19 mouse cellular contexts compared by ENCODE assay signal in genomic region chr2:151574607-151575006, GRCm38 (mm10). TPM values are rescaled to one million over a fixed set of nuclear protein-coding genes. Genes with fewer than 3 reads are reported as not detected.
DNase-seq lines count a peak whose midpoint lies in the region; ATAC-seq lines count a peak whose summit lies in the region.
"Had no signal": no experiment of that assay in that cellular context is flagged by ENCODE, and none has a peak within 500 bp of the region (broad histone marks: within the 10 kb centered on the region; RNA-seq: fewer than 3 reads in every experiment).

No protein-coding gene starts in this region.

- no peak overlapping the region for H3K4me3 ChIP-seq in kidney, embryonic 14.5 days (ENCODE audit: low read length)
- no peak overlapping the region for H3K4me3 ChIP-seq in hindbrain, embryonic 14.5 days (replicated peaks; ENCODE audit: low read length)
- H3K4me3 ChIP-seq: erythroblast, embryonic 14.5 days had no signal

- peaks cover 5% of the 10 kb centered on the region; the same call in 1 of the 2 replicates for H3K4me1 ChIP-seq in kidney, embryonic 14.5 days (ENCODE audit: control insufficient read depth, insufficient read depth, low read length)
- peaks cover 10% of the 10 kb centered on the region for H3K4me1 ChIP-seq in hindbrain, embryonic 14.5 days (replicated peaks; ENCODE audit: control insufficient read depth, insufficient read depth, low read length)

- peak; percentile 69 to 75 for DNase-seq in layer of hippocampus, adult 18-20 months (ENCODE audit: low spot score in 2 of 2)
- no peak for DNase-seq in layer of hippocampus, postnatal 14 days (ENCODE audit: low spot score in 2 of 2)
- peak; percentile 91 for DNase-seq in right cerebral cortex, adult 18-20 months
- DNase-seq in right cerebral cortex, postnatal 4 days = no peak
- DNase-seq in left cerebral cortex, postnatal 36 days (ENCODE audit: low spot score in 2 of 2) = peak; percentile 71 to 78
- peak; percentile 91 for DNase-seq in telencephalon, adult 2 months (ENCODE audit: low read depth, low spot score)
- DNase-seq in hindbrain, embryonic 14.5 days (ENCODE audit: low spot score) = no peak
- DNase-seq: adrenal gland, adult 8-10 months; thymus, postnatal 4 days had no signal

- no peak for ATAC-seq in kidney, embryonic 14.5 days (ENCODE audit: low FRiP score, low TSS enrichment)
- no peak for ATAC-seq in hindbrain, embryonic 14.5 days (ENCODE audit: low FRiP score)
- ATAC-seq: inflammation-experienced regulatory T-cells, adult 6 months; lung, postnatal 0 days had no signal

- no peaks in the 10 kb centered on the region for H3K9me3 ChIP-seq in kidney, embryonic 14.5 days (ENCODE audit: control insufficient read depth, low read length)
- H3K9me3 ChIP-seq in hindbrain, embryonic 14.5 days (ENCODE audit: control insufficient read depth, low read length) = no peaks in the 10 kb centered on the region
- H3K9me3 ChIP-seq: embryonic facial prominence, embryonic 10.5 days; forebrain, embryonic 15.5 days; heart, embryonic 13.5 days; midbrain, embryonic 10.5 days had no signal

- no peaks in the 10 kb centered on the region for H3K36me3 ChIP-seq in kidney, embryonic 14.5 days (ENCODE audit: control insufficient read depth, insufficient read depth, low read length)
- no peaks in the 10 kb centered on the region for H3K36me3 ChIP-seq in hindbrain, embryonic 14.5 days (replicated peaks; ENCODE audit: control insufficient read depth, insufficient read depth)
- H3K36me3 ChIP-seq: embryonic facial prominence, embryonic 10.5 days; forebrain, embryonic 15.5 days; heart, embryonic 13.5 days; midbrain, embryonic 10.5 days had no signal

- no peak overlapping the region for H3K27ac ChIP-seq in kidney, embryonic 14.5 days (ENCODE audit: low read depth, low read length)
- no peak overlapping the region for H3K27ac ChIP-seq in hindbrain, embryonic 14.5 days
- H3K27ac ChIP-seq: embryonic facial prominence, embryonic 10.5 days; liver, embryonic 14.5 days; midbrain, embryonic 10.5 days had no signal

- no peak overlapping the region for H3K4me2 ChIP-seq in kidney, embryonic 14.5 days (replicated peaks; ENCODE audit: low read depth, low read length)
- H3K4me2 ChIP-seq in hindbrain, embryonic 14.5 days (replicated peaks) = no peak overlapping the region

- intact Hi-C loops in left cerebral cortex, postnatal 36 days (cut with DNase I) = loop anchor here (2.0 to 5.0 kb wide), 2 partner anchors 58 to 103 kb away; partner anchors contain the start of gene Snph

- H3K27me3 ChIP-seq in kidney, embryonic 14.5 days (ENCODE audit: control insufficient read depth, insufficient read depth, low read length) = no peaks in the 10 kb centered on the region
- H3K27me3 ChIP-seq in hindbrain, embryonic 14.5 days (ENCODE audit: control insufficient read depth, insufficient read depth, low read length) = no peaks in the 10 kb centered on the region
- H3K27me3 ChIP-seq: forebrain, embryonic 15.5 days had no signal

- 60% methylated on average over 5 of the region's 5 CpGs for WGBS in kidney, embryonic 14.5 days
- 52% methylated on average over 5 of the region's 5 CpGs for WGBS in hindbrain, embryonic 14.5 days

- H3K9ac ChIP-seq in kidney, embryonic 14.5 days (ENCODE audit: low read depth, low read length) = no peak overlapping the region
- H3K9ac ChIP-seq in hindbrain, embryonic 14.5 days = no peak overlapping the region
- H3K9ac ChIP-seq: liver, embryonic 14.5 days had no signal

RNA-seq across cellular contexts. Expression of gene Sdcbp2, which starts 2.2 kb away (rescaled TPM):
- total RNA-seq in layer of hippocampus, adult 18-20 months (2021) = 1 to 10 TPM; 1.7 to 2.5 TPM
- total RNA-seq in layer of hippocampus, postnatal 14 days (2021) = 1 to 10 TPM in 1 of 2 experiments, under 1 TPM in 1; 0.81 to 1.9 TPM
- total RNA-seq in left cerebral cortex, postnatal 36 days (2021) = 1 to 10 TPM; 1.6 to 2.3 TPM
- polyA plus RNA-seq in kidney, embryonic 14.5 days (2014; fragmentation: Nextera tagmentation; extraction: Ambion mirVana) = 1.3 and 1.9 TPM in 2 replicates
- polyA plus RNA-seq in hindbrain, embryonic 14.5 days (2014; fragmentation: Nextera tagmentation; extraction: Ambion mirVana) = 0.55 and 0.83 TPM in 2 replicates
- total RNA-seq: MEL had no signal
- polyA plus RNA-seq: erythroblast, embryonic 14.5 days had no signal

RNA-seq across cellular contexts. Expression of gene Fkbp1a, which starts 32.3 kb away (rescaled TPM):
- 100 to 1,000 TPM; 972 to 973 TPM for total RNA-seq in layer of hippocampus, adult 18-20 months (2021)
- total RNA-seq in layer of hippocampus, postnatal 14 days (2021) = 100 to 1,000 TPM; 804 to 810 TPM
- 100 to 1,000 TPM; 745 to 751 TPM for total RNA-seq in left cerebral cortex, postnatal 36 days (2021)
- polyA plus RNA-seq in kidney, embryonic 14.5 days (2014; fragmentation: Nextera tagmentation; extraction: Ambion mirVana) = 573 and 762 TPM in 2 replicates
- polyA plus RNA-seq in hindbrain, embryonic 14.5 days (2014; fragmentation: Nextera tagmentation; extraction: Ambion mirVana) = 643 and 689 TPM in 2 replicates

RNA-seq across cellular contexts. Expression of gene Snph, which starts 57.8 kb away (rescaled TPM):
- 100 to 1,000 TPM; 403 to 407 TPM for total RNA-seq in layer of hippocampus, adult 18-20 months (2021)
- 100 to 1,000 TPM; 303 to 326 TPM for total RNA-seq in layer of hippocampus, postnatal 14 days (2021)
- 100 to 1,000 TPM; 313 to 321 TPM for total RNA-seq in left cerebral cortex, postnatal 36 days (2021)
- polyA plus RNA-seq in kidney, embryonic 14.5 days (2014; fragmentation: Nextera tagmentation; extraction: Ambion mirVana) = 0.58 and 0.61 TPM in 2 replicates
- polyA plus RNA-seq in hindbrain, embryonic 14.5 days (2014; fragmentation: Nextera tagmentation; extraction: Ambion mirVana) = 24.6 and 25.4 TPM in 2 replicates
- total RNA-seq: MEL had no signal
- polyA plus RNA-seq: erythroblast, embryonic 14.5 days; inflammation-experienced regulatory T-cells, adult 6 months had no signal

Comparison
In these comparisons a context has a peak if more than half of its experiments do, and no peak if none do; other contexts are left out.
1. DNase-seq: peak in layer of hippocampus, adult 18-20 months (2 of 2), right cerebral cortex, adult 18-20 months (single experiment), left cerebral cortex, postnatal 36 days (2 of 2) and telencephalon, adult 2 months (single experiment); none in layer of hippocampus, postnatal 14 days (0 of 2), right cerebral cortex, postnatal 4 days (single experiment) and hindbrain, embryonic 14.5 days (single experiment).